Mouse (Mus musculus): ENCODE measurements around the gene Esf1.
"Not testable (repeated sequence)": the region's sequence is repeated elsewhere in the genome, so short reads cannot be mapped to it uniquely, and the experiment has no call there.

The Esf1 gene

GRCm38 (mm10) chr2:140097131-140097591, 73.2 kb downstream of the Esf1 start:
- no peak for DNase-seq (ENCODE audit: extremely low spot score, low read depth, low spot score)

DNA sequence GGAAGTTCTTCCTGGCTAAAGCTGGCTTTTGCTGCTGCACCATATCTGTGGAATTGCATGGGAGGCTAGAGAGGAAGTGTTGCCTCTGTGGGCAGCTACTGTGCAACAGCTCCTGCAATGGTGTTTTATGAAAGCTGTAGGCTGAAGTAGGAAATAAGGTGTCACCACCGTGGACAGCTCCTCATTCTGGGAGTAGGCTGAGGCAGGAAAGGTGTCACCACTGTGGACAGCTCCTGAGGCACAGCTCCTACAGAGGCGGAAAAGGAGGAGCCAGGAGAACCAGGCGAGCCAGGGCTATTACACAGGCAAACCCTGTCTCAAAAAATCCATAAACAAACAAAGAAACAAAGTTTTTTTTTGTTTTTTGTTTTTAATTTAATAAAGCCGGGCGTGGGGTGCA, 74.3 kb downstream of the Esf1 start:
- no peak for DNase-seq (ENCODE audit: extremely low spot score, low read depth, low spot score)

- no peak for DNase-seq (ENCODE audit: extremely low spot score, low read depth, low spot score)
Observed at GRCm38 (mm10) chr2:140093433-140093832, 76.9 kb downstream of the Esf1 start.

DNA sequence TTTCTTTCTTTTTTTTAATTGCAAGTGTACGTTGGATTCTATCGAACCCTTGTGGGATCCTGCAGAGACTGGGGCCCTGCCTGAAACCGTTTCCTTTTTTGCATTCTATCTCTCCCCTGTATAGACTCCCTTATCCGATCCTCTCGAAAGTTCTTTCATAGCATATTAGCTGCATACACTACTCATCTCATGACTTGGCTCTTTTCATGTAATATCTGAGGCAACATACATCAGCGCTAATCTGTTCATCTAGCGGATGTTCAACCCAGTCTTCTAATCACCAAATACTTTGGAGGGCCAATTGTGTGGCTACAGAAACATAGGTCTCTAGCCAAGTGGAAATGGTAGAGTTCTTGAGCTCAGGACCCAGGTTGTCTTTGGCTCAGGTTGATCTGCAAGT, 86.1 kb downstream of the Esf1 start:
- no peak for DNase-seq (ENCODE audit: extremely low spot score, low read depth, low spot score)

GRCm38 (mm10) chr2:140080747-140081577, 89.4 kb downstream of the Esf1 start:
- no peak for DNase-seq (ENCODE audit: extremely low spot score, low read depth, low spot score)

GRCm38 (mm10) chr2:140079284-140079683, 91.1 kb downstream of the Esf1 start:
- not testable (repeated sequence) for DNase-seq (ENCODE audit: extremely low spot score, low read depth, low spot score)

DNA sequence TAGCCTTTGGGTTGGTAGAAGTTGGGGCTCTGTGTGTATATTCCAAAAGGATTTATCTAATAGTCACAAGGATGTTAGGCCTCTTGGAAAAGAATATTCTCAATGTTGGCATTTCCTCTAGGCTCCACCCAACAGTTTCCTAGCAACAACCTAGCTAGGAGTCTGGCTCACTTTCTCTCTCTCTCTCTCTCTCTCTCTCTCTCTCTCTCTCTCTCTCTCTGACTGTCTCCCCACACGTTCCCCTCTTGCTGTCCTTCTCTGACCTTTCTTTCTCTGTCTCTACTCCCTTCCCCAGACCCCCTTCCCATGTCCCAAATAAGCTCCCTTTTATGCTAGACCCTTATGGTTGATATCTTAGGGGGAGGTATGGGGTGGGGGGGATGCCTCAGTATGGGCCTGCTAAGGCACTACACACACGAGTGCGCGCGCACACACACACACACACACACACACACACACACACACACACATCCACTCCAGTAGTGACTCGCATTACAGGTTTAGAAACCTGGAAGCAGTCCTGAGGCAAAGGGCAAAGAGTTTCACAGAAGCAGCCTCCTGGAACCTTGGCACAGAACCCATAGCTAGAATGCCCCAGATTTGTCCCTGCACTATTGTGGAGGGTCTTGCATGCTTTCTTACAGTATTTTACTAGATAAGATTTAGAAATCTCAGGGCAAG, 91.6 kb downstream of the Esf1 start:
- DNase-seq (ENCODE audit: extremely low spot score, low read depth, low spot score): no peak

GRCm38 (mm10) chr2:140077476-140077875, 92.9 kb downstream of the Esf1 start:
- DNase-seq (ENCODE audit: extremely low spot score, low read depth, low spot score): no peak

- no peak for DNase-seq (ENCODE audit: extremely low spot score, low read depth, low spot score)
Observed at GRCm38 (mm10) chr2:140075150-140075549, 95.2 kb downstream of the Esf1 start.
